Mouse (Mus musculus): Measurements from ENCODE around the gene Neurl2. TPM values are rescaled to one million over a fixed set of nuclear protein-coding genes. Genes with fewer than 3 reads are reported as not detected.

Gene Neurl2
- total and polyA plus RNA-seq, 3 experiments = 1.8 to 4.1 (median 2.1) TPM

- dilution Hi-C loops (cut with MboI; ENCODE audit: extremely low pct_ligation_motif_present, extremely low pct_unique_long_range_greater_than_20kb, low sequenced_read_pairs) = no loop called here
- TF ChIP-seq ZC3H11A (IDR thresholded peaks at IDR 0.05; ENCODE audit: low read depth, low read length) = no peak
- TF ChIP-seq EP300 (IDR thresholded peaks at IDR 0.05; ENCODE audit: low read length) = no peak
- no peak for TF ChIP-seq BHLHE40 (IDR thresholded peaks at IDR 0.05; ENCODE audit: low read depth, low read length)
- TF ChIP-seq TCF12 (IDR thresholded peaks at IDR 0.05; ENCODE audit: low read depth, low read length) = no peak
- TF ChIP-seq E2F4 (IDR thresholded peaks at IDR 0.05; ENCODE audit: insufficient replicate concordance, low read depth, low read length) = no peak
- TF ChIP-seq SMC3 (IDR thresholded peaks at IDR 0.05; ENCODE audit: low read depth, low read length) = no peak
- TF ChIP-seq CHD1 (IDR thresholded peaks at IDR 0.05; ENCODE audit: low read depth, low read length) = no peak
- TF ChIP-seq NELFE (IDR thresholded peaks at IDR 0.05; ENCODE audit: low read depth, low read length) = no peak
- TF ChIP-seq POLR2A (IDR thresholded peaks at IDR 0.05; ENCODE audit: low read depth, low read length) = no peak
- TF ChIP-seq CTCF (conservative IDR thresholded peaks at IDR 0.05 in 1 of 2, IDR thresholded peaks at IDR 0.05 in 1 of 2; ENCODE audit: low read depth in 2 of 2, low read length in 2 of 2) = no peak
- no peak for TF ChIP-seq POLR2AphosphoS2 (IDR thresholded peaks at IDR 0.05; ENCODE audit: low read depth, low read length)
- no peak for TF ChIP-seq IRF4 (IDR thresholded peaks at IDR 0.05; ENCODE audit: low read depth, low read length)
- TF ChIP-seq SIN3A (IDR thresholded peaks at IDR 0.05; ENCODE audit: low read length) = no peak
- TF ChIP-seq MAX (IDR thresholded peaks at IDR 0.05; ENCODE audit: low read length) = no peak
- TF ChIP-seq ETS1 (conservative IDR thresholded peaks at IDR 0.05; ENCODE audit: low read depth, low read length) = no peak
- TF ChIP-seq ZMIZ1 (IDR thresholded peaks at IDR 0.05; ENCODE audit: low read depth, low read length) = no peak
- in situ Hi-C loops (cut with MboI; ENCODE audit: low pct_ligation_motif_present, low pct_unique_long_range_greater_than_20kb, low sequenced_read_pairs) = no loop called here
- no peak overlapping the region for H3K27ac ChIP-seq (ENCODE audit: insufficient read depth, low read depth)
- no peak overlapping the region for H3K9ac ChIP-seq (ENCODE audit: insufficient read depth, low read depth)
- H3K79me2 ChIP-seq (replicated peaks; ENCODE audit: control insufficient read depth, extremely low read depth, insufficient read depth, poor library complexity, severe bottlenecking) = no peaks in the 10 kb centered on the region
- DNase-seq (ENCODE audit: extremely low read depth) = no peak
- no peaks in the 10 kb centered on the region for H3K27me3 ChIP-seq (replicated peaks)
- H3K36me3 ChIP-seq (replicated peaks in 1 of 2; ENCODE audit: control insufficient read depth in 1 of 2, insufficient read depth in 1 of 2, low read length in 1 of 2) = peaks cover 0 to 4% of the 10 kb centered on the region in 2 experiments
- no peak overlapping the region for H3K4me3 ChIP-seq (replicated peaks in 1 of 3; ENCODE audit: low read depth in 2 of 3, low read length in 2 of 3, poor library complexity in 1 of 3)
- H3K9me3 ChIP-seq (replicated peaks; ENCODE audit: low read length) = peaks cover 16% of the 10 kb centered on the region
- no peak overlapping the region for H3K4me2 ChIP-seq (ENCODE audit: insufficient read depth, low read depth, poor library complexity, severe bottlenecking)
- peaks cover 0 to 9% of the 10 kb centered on the region in 2 experiments; a peak in 2 of 4 replicates for H3K4me1 ChIP-seq (ENCODE audit: control insufficient read depth in 1 of 2, insufficient read depth in 2 of 2)
Measured at GRCm38 (mm10) chr2:164873621-164874020, 40.4 kb upstream of the Neurl2 start.

- Histone ChIP-seq H3K27ac (ENCODE audit: insufficient read depth, low read depth) (no peak overlapping the region), H3K4me3 (replicated peaks in 1 of 3; ENCODE audit: low read depth in 2 of 3, low read length in 2 of 3, poor library complexity in 1 of 3) (no peak overlapping the region), H3K79me2 (replicated peaks; ENCODE audit: control insufficient read depth, extremely low read depth, insufficient read depth, poor library complexity, severe bottlenecking) (no peaks in the 10 kb centered on the region), H3K4me1 (ENCODE audit: control insufficient read depth in 1 of 2, insufficient read depth in 2 of 2) (0 out of 4 replicates have a peak, but pooled peaks cover 0 to 7% of the 10 kb centered on the region in 2 experiments), H3K9ac (ENCODE audit: insufficient read depth, low read depth) (no peak overlapping the region), H3K9me3 (replicated peaks; ENCODE audit: low read length) (peaks cover 32% of the 10 kb centered on the region), H3K36me3 (replicated peaks in 1 of 2; ENCODE audit: control insufficient read depth in 1 of 2, insufficient read depth in 1 of 2, low read length in 1 of 2) (no peaks in the 10 kb centered on the region), H3K4me2 (ENCODE audit: insufficient read depth, low read depth, poor library complexity, severe bottlenecking) (no peak overlapping the region), H3K27me3 (replicated peaks) (no peaks in the 10 kb centered on the region)
- dilution Hi-C loops (cut with MboI; ENCODE audit: extremely low pct_ligation_motif_present, extremely low pct_unique_long_range_greater_than_20kb, low sequenced_read_pairs) = no loop called here
- no peak for TF ChIP-seq JUN (IDR thresholded peaks at IDR 0.05; ENCODE audit: insufficient read depth, low read depth, low read length)
- TF ChIP-seq USF2 (conservative IDR thresholded peaks at IDR 0.05; ENCODE audit: low read depth, low read length) = no peak
- no peak for TF ChIP-seq PAX5 (IDR thresholded peaks at IDR 0.05; ENCODE audit: low read length)
- TF ChIP-seq BHLHE40 (IDR thresholded peaks at IDR 0.05; ENCODE audit: low read depth, low read length) = no peak
- TF ChIP-seq JUND (conservative IDR thresholded peaks at IDR 0.05; ENCODE audit: low read depth, low read length) = no peak
- TF ChIP-seq CTCF (conservative IDR thresholded peaks at IDR 0.05 in 1 of 2, IDR thresholded peaks at IDR 0.05 in 1 of 2; ENCODE audit: low read depth in 2 of 2, low read length in 2 of 2) = no peak
- no peak for TF ChIP-seq KAT2A (IDR thresholded peaks at IDR 0.05; ENCODE audit: insufficient replicate concordance, low read length)
- no peak for TF ChIP-seq NELFE (IDR thresholded peaks at IDR 0.05; ENCODE audit: low read depth, low read length)
- TF ChIP-seq POLR2A (IDR thresholded peaks at IDR 0.05; ENCODE audit: low read depth, low read length) = no peak
- TF ChIP-seq MAZ (IDR thresholded peaks at IDR 0.05; ENCODE audit: low read depth, low read length) = no peak
- TF ChIP-seq CHD1 (IDR thresholded peaks at IDR 0.05; ENCODE audit: low read depth, low read length) = no peak
- TF ChIP-seq MAFK (IDR thresholded peaks at IDR 0.05; ENCODE audit: insufficient replicate concordance, low read length) = no peak
- no peak for TF ChIP-seq MYC (IDR thresholded peaks at IDR 0.05; ENCODE audit: low read depth, low read length)
- no peak for DNase-seq (ENCODE audit: extremely low read depth)
- in situ Hi-C loops (cut with MboI; ENCODE audit: low pct_ligation_motif_present, low pct_unique_long_range_greater_than_20kb, low sequenced_read_pairs) = no loop called here
Measured at GRCm38 (mm10) chr2:164871602-164872303, 38.5 kb upstream of the Neurl2 start.
